Mouse (Mus musculus) adrenal gland, postnatal 4 days (tissue): ENCODE data around the gene Abcg5. TPM values are rescaled to one million over a fixed set of nuclear protein-coding genes. Genes with fewer than 3 reads are reported as not detected.

Source experiments
- DNase-seq, 2 experiments: peaks; one replicate each; pipeline ENCODE4 v3.0.0; 2021 to 2022; ENCODE audit warnings: low spot score in 2 of 2, mixed read lengths in 2 of 2
- total RNA-seq, 2 experiments: library from RNA; stranded (reverse); gene quantifications; 2 replicates each; pipeline ENCODE4 v1.2.3; 2021

Gene Abcg5
- total RNA-seq, 2 experiments from 2014 or later = 0.64 to 4.5 TPM

DNA sequence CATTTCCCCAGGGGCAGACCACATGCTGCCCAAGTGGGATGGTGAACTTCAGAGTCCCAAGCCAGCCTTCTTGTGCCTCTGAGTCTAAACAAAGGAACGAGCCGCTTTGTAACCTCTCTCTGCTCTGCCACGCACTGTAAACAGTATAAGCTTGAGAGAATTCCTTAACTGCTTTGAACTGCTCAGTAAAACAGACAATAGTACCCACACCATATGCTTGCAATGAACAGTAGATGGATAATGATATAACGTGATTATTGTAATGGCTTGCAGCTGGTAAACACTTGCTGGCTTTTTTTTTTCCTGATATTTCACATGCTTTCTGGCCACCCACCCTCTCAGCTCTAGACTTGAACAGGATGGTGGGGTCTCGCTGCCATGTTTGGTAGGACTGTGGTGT lies 5.2 kb upstream of the Abcg5 start:
- no peak for DNase-seq

DNA sequence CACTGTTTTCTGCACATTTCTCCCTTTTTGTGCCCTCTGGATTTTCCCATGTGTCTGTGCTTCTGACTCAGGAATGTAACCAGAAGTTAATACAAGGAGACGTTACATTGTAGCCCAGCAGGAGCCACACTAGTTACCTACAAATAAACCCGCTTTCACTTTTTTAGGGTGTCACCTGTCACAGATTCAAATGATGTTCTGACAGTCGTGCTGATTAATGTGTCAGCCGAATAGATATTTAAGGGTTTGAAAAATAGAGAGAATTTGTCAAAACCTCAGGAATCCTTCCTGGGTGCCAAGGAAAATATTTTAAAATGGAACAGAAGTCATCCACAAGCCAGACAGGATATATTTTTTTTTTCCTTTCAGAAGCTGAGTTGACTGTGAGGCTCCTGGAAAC lies 2.5 kb upstream of the Abcg5 start:
- DNase-seq = no peak

- no peak for DNase-seq
Observed at GRCm38 (mm10) chr17:84684284-84684683, 1.5 kb upstream of the Abcg5 start.

- DNase-seq = no peak
Observed at GRCm38 (mm10) chr17:84681670-84682069, 1.1 kb downstream of the Abcg5 start.

DNA sequence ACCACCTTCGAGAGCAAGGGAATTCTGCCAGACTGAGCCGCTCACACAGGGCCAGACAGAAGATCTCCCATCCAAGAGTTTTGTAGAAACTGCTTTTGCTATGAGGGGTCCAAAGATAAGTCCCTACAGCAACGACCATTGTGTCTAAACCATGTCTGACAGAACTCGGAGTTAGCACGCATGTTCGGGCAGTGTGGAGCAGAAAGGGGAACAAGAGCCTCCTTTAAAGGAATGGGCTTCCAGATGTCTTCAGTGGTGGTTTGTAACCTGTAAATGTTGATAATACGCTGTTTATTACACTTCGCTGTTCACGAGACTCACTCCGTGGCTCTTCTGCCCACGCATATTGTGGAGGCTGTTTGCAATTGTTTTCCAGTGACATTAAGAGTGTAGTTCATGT lies 5.2 kb downstream of the Abcg5 start:
- no peak for DNase-seq

DNA sequence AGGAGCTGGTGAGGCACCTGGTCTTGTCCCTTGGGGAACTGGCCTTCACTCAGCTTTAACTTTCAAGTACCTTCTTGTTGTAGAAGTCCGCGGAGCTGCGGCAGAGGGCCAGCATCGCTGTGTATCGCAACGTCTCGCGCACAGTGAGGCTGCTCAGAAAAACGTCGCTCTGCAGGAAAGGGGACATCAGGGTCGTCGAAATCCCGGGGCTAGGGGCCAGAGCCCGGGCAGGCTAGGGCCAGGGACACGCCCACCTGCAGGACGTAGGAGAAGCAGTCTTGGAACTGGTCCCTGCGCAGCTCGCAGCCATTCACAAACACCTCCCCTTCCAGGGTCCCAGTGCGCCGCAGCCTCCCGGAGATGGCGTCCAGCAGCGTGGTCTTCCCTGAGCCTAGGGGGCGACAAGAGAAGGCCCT lies 6.9 kb downstream of the Abcg5 start, which contains the start of gene Abcg8:
TSS of gene Abcg8 (plus strand) at position 352 of the 416 bp plus-strand sequence.
- DNase-seq = no peak

GRCm38 (mm10) chr17:84675204-84675603 lies 7.6 kb downstream of the Abcg5 start:
- no peak for DNase-seq

DNA sequence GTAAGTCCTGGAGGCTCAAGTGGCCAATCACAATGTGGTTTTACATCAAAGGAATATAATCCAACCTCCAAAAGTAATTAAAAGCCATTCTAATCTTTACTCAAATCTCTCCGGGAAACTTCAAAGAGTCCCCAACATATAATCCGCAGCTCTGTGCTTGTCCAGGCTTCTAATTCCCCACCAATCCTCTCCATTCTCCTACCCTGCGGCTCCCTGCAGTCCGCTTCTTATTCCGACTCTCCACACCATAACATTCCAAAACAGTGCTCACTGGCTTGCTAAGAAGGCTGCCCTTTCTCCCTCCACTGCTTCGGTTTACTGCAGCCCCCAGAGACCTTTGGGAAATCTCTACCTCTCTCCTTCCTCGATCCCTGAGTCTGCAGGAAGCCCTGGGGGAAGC lies 8.8 kb downstream of the Abcg5 start:
- no peak for DNase-seq

DNA sequence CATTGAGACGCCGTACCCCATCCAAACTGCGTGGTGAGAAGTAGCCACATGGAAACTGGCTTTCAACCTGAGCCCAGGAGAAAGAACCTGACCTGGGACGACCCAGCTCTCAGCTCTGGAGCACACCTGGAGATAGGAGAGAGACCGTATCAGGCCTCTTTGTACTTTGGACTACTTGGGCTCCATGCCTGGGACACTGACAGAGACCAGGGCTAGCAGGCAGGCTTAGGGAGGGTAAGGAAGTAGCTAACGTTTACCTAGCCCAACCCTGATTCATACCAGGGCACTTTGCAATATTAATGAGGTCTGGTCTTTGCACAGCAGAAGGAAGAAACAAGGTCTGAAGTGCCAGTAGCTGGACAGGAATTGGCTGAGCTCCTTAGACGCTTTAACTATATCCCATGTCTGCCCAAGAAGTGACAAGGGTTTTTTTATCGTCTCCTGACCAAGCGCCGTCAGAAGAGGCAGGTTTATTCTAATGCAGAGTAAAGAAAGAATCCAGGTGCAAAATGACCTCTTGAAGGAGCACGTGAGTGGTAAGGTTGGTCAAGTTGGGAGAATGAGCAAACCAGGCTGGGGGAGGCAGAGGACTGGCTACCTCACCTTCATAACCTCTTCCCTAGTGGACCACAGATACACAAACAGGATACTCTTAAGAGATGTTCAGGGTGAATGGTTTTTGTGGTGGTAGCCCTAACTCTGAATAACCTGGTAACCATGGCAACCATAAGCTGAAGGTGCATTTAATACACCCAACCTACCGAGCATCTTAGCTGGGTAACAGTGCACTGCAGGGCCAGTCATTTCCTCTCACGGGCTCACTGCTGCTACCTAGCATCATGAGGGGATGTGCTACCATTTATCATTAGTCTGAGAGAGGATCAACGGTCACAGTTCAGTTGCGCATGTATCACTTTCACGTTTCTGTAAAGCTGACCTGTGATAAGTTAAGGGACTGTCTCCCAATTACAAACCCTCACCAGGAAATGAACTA lies 10.1 kb downstream of the Abcg5 start:
- DNase-seq = no peak

- DNase-seq = no peak
Observed at GRCm38 (mm10) chr17:84667848-84668247, 15.0 kb downstream of the Abcg5 start.

DNA sequence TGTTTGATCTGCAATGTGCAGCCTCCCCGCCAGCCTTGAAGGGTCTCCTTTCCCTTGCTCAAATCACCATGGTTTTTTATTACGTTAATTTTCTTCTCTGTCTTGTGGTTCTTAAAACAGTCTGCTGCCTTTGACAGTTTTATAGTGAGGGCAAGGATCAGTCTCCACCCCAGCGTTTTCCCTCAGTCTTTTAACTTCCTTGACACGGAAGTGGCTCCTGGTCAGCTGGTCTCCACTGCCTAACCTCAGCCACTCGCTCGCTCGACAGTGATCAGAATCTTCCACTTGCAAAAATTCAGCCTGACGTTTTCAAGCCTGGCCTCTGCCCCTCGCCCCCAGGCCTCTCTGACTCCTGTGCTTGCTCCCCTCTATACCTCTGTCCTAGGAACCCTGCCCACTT lies 17.1 kb downstream of the Abcg5 start:
- no peak for DNase-seq

- no peak for DNase-seq
Observed at GRCm38 (mm10) chr17:84665053-84665452, 17.8 kb downstream of the Abcg5 start.

DNA sequence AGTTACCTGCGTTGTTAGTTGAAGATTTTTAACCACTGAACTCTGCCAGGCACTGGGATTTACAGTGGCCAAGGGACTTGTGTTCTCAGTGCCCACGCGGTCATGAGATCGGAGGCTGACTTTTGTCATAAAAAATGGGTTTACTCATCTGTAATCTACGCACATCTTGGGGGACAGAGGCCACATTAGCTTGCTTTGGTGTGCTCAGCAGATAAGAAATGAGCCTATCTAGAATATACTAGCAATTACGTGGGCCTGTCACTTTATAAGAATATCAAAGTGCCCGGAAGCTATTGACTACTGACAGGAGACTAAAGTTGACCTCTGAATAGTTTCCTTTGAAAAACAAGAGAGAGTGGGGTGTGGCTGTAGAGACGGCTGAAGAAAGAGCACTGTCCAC lies 23.9 kb downstream of the Abcg5 start:
- no peak for DNase-seq

- no peak for DNase-seq
Observed at GRCm38 (mm10) chr17:84658195-84658594, 24.6 kb downstream of the Abcg5 start.

- no peak for DNase-seq
Observed at GRCm38 (mm10) chr17:84657782-84658181, 25.0 kb downstream of the Abcg5 start.

DNA sequence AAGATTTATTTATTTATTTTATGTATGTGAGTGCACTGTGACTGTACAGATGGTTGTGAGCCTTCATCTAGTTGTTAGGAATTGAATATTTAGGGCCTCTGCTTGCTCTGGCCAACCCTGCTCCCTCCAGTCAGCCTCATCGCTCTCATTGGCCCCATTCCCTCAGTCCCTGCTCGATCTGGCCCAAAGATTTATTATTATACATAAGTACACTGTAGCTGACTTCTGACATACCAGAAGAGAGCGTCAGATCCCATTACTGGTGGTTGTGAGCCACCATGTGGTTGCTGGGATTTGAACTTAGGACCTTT lies 25.4 kb downstream of the Abcg5 start:
- DNase-seq = no peak

DNA sequence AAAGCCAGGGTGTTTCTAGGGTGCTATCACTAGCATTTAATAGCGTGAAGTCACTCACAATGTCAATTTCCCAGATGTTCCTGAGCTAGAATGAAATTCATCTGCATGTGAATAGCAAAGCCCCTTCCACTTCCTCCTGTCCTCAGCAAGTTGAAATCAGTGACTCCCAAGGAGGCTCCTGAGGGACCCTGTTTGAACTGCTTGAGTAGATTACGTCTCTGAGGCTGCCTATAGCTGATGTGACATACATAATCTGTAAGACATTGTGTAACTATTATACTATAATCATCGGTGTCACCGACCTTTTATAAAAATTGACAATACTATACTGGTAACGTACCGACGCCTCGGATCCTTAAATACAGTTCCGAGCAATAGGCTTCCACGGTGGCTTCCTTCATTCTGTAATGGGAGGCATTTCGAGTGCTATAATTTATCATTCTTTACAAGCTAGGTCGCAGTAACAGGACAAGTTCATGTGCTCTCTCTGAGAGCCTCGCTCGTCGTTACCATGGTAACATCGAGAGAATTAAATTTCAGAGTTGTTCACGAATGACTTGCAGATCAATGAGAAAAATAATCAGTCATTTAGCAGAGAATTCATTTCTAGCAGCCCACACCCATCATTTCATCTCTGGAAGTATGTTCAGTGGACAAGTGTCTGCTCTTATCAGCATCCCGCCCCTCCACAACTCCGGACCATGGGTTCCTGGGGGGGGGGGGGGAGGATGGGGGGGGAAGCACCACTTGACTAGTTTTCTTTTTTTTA lies 26.0 kb downstream of the Abcg5 start:
- no peak for DNase-seq

DNA sequence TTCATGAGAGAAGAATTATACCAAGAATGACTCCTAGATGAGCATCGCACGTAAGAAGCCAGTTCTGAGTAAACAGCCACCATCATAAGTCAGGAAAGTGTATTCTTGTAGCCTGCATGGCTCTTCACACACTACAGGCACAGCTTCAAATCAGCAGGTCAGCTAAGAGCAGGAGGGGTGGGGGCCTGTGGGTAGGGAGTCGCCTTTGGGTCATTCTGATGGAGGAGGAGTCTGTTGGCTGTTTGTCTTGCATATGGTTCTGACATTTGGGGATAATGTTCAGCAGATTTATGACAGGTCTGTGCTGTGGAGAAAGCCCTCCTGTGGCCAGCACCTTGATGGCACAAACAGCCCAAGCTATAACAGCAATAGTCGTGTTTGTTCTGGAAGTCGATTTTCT lies 26.6 kb downstream of the Abcg5 start:
- DNase-seq = no peak

GRCm38 (mm10) chr17:84653544-84653943 lies 29.3 kb downstream of the Abcg5 start:
- no peak for DNase-seq

- no peak for DNase-seq
Observed at GRCm38 (mm10) chr17:84650302-84651017, 32.4 kb downstream of the Abcg5 start.

GRCm38 (mm10) chr17:84647630-84648029 lies 35.2 kb downstream of the Abcg5 start:
- DNase-seq = no peak

- no peak for DNase-seq
Observed at GRCm38 (mm10) chr17:84646477-84646876, 36.3 kb downstream of the Abcg5 start.
